Mouse (Mus musculus) liver, embryonic 16.5 days (tissue): ENCODE results near the gene Corin. TPM values are rescaled to one million over a fixed set of nuclear protein-coding genes. Genes with fewer than 3 reads are reported as not detected.

ENCODE experiments used
- ATAC-seq: fragments of 200-750 bp; cut with Nextera tagmentation; 2 replicates; pipeline ENCODE4 v1.8.0; 2017; ENCODE audit warnings: low read depth, mild to moderate bottlenecking, moderate number of reproducible peaks, moderate library complexity
- H3K27ac ChIP-seq: fragments of 300-500 bp; sonication (generic); 2 replicates; pipeline ENCODE4 v1.5.1; 2014; ENCODE audit warnings: mild to moderate bottlenecking, low read length
- H3K27me3 ChIP-seq: fragments of 300-500 bp; sonication (generic); 2 replicates; pipeline ENCODE4 v1.6.1; 2014; ENCODE audit warnings: low read depth, low read length, mixed read lengths; ENCODE audit not compliant: control insufficient read depth, insufficient read depth
- H3K36me3 ChIP-seq: fragments of 300-500 bp; sonication (generic); 2 replicates; pipeline ENCODE4 v1.6.1; 2014; ENCODE audit warnings: mild to moderate bottlenecking; ENCODE audit not compliant: control insufficient read depth, insufficient read depth
- H3K4me1 ChIP-seq: fragments of 300-500 bp; sonication (generic); 2 replicates; pipeline ENCODE4 v1.6.1; 2014; ENCODE audit warnings: low read depth, low read length, mixed read lengths; ENCODE audit not compliant: control insufficient read depth
- H3K4me2 ChIP-seq: fragments of 300-500 bp; sonication (generic); 2 replicates; pipeline ENCODE4 v1.6.1; 2014; ENCODE audit warnings: low read depth, low read length, mixed read lengths
- H3K4me3 ChIP-seq: fragments of 300-500 bp; sonication (generic); 2 replicates; pipeline ENCODE4 v1.5.1; 2014; ENCODE audit warnings: low read depth, mild to moderate bottlenecking, low read length
- H3K9ac ChIP-seq: fragments of 300-500 bp; sonication (generic); 2 replicates; pipeline ENCODE4 v1.6.1; 2014; ENCODE audit warnings: low read depth, low read length
- H3K9me3 ChIP-seq: fragments of 300-500 bp; sonication (generic); replicated peaks from 2 replicates; pipeline ENCODE4 v1.6.1; 2016; ENCODE audit warnings: low read length; ENCODE audit not compliant: control insufficient read depth
- WGBS: fragments of 180-500 bp; shearing (Covaris S2); extraction: QIAGEN DNeasy Blood & Tissue Kit; methylation state at CpG from one replicate; pipeline ENCODE4 v1.1.7; 2014; ENCODE audit not compliant: insufficient replicate concordance; 5-methylcytosine and 5-hydroxymethylcytosine counted together
- polyA plus RNA-seq: library from polyadenylated mRNA; unstranded; fragments of >200 nt; fragmentation: Nextera tagmentation; extraction: Ambion mirVana; gene quantifications from 2 replicates; pipeline ENCODE4 v1.2.1, GENCODE M21; 2015

Corin gene
- polyA plus RNA-seq, 1 experiment from 2014 or later = 0.19 TPM

- H3K9ac ChIP-seq = no peak overlapping the region
- no peak overlapping the region for H3K4me3 ChIP-seq
- H3K4me2 ChIP-seq = no peak overlapping the region
- H3K36me3 ChIP-seq = no peaks in the 10 kb centered on the region
- no peak for ATAC-seq
- no peaks in the 10 kb centered on the region for H3K27me3 ChIP-seq
- H3K27ac ChIP-seq = no peak overlapping the region
- no peaks in the 10 kb centered on the region for H3K9me3 ChIP-seq
- WGBS = 64% methylated on average over 3 of the region's 3 CpGs
- no peaks in the 10 kb centered on the region for H3K4me1 ChIP-seq
Observed at GRCm38 (mm10) chr5:72368004-72368403, 136.3 kb downstream of the Corin start.

GRCm38 (mm10) chr5:72365801-72366200 lies 138.5 kb downstream of the Corin start:
- Histone ChIP-seq H3K27me3 (no peaks in the 10 kb centered on the region), H3K4me1 (no peaks in the 10 kb centered on the region), H3K9me3 (no peaks in the 10 kb centered on the region), H3K27ac (no peak overlapping the region), H3K4me2 (no peak overlapping the region), H3K9ac (no peak overlapping the region), H3K36me3 (no peaks in the 10 kb centered on the region), H3K4me3 (no peak overlapping the region)
- ATAC-seq = no peak
- WGBS = 51% methylated on average over 4 of the region's 4 CpGs

GRCm38 (mm10) chr5:72363838-72364237 lies 140.4 kb downstream of the Corin start:
- H3K9ac ChIP-seq = no peak overlapping the region
- H3K4me1 ChIP-seq = no peaks in the 10 kb centered on the region
- ATAC-seq = no peak
- no peak overlapping the region for H3K27ac ChIP-seq
- no peak overlapping the region for H3K4me2 ChIP-seq
- WGBS = 46% methylated on average over 3 of the region's 3 CpGs
- H3K27me3 ChIP-seq = no peaks in the 10 kb centered on the region
- no peaks in the 10 kb centered on the region for H3K36me3 ChIP-seq
- H3K4me3 ChIP-seq = no peak overlapping the region
- H3K9me3 ChIP-seq = no peaks in the 10 kb centered on the region

- Histone ChIP-seq H3K27ac (no peak overlapping the region), H3K9ac (no peak overlapping the region), H3K4me2 (no peak overlapping the region), H3K36me3 (no peaks in the 10 kb centered on the region), H3K27me3 (no peaks in the 10 kb centered on the region), H3K9me3 (no peaks in the 10 kb centered on the region), H3K4me3 (no peak overlapping the region), H3K4me1 (no peaks in the 10 kb centered on the region)
- WGBS = 43% methylated on average over 4 of the region's 4 CpGs
- no peak for ATAC-seq
Observed at GRCm38 (mm10) chr5:72353746-72354145, 150.5 kb downstream of the Corin start.

- H3K9ac ChIP-seq = no peak overlapping the region
- WGBS = 32% methylated on average over 5 of the region's 5 CpGs
- no peaks in the 10 kb centered on the region for H3K4me1 ChIP-seq
- H3K4me2 ChIP-seq = no peak overlapping the region
- H3K36me3 ChIP-seq = no peaks in the 10 kb centered on the region
- no peaks in the 10 kb centered on the region for H3K9me3 ChIP-seq
- no peaks in the 10 kb centered on the region for H3K27me3 ChIP-seq
- H3K27ac ChIP-seq = no peak overlapping the region
- ATAC-seq = no peak
- no peak overlapping the region for H3K4me3 ChIP-seq
Observed at GRCm38 (mm10) chr5:72350081-72350758, 154.1 kb downstream of the Corin start.

- no peaks in the 10 kb centered on the region for H3K9me3 ChIP-seq
- H3K4me2 ChIP-seq = no peak overlapping the region
- WGBS = 21% methylated on average over 2 of the region's 2 CpGs
- H3K4me3 ChIP-seq = no peak overlapping the region
- H3K36me3 ChIP-seq = no peaks in the 10 kb centered on the region
- no peak overlapping the region for H3K9ac ChIP-seq
- H3K27ac ChIP-seq = no peak overlapping the region
- no peaks in the 10 kb centered on the region for H3K27me3 ChIP-seq
- H3K4me1 ChIP-seq = no peaks in the 10 kb centered on the region
- no peak for ATAC-seq
Observed at GRCm38 (mm10) chr5:72348591-72348990, 155.7 kb downstream of the Corin start.

- no peak overlapping the region for H3K9ac ChIP-seq
- 52% methylated on average over 5 of the region's 5 CpGs for WGBS
- no peak overlapping the region for H3K27ac ChIP-seq
- H3K4me2 ChIP-seq = no peak overlapping the region
- ATAC-seq = no peak
- no peaks in the 10 kb centered on the region for H3K36me3 ChIP-seq
- H3K4me1 ChIP-seq = no peaks in the 10 kb centered on the region
- H3K4me3 ChIP-seq = no peak overlapping the region
- H3K27me3 ChIP-seq = no peaks in the 10 kb centered on the region
- H3K9me3 ChIP-seq = no peaks in the 10 kb centered on the region
Observed at GRCm38 (mm10) chr5:72335873-72336272, 168.4 kb downstream of the Corin start.

GRCm38 (mm10) chr5:72332901-72333300 lies 171.4 kb downstream of the Corin start:
- H3K4me3 ChIP-seq = no peak overlapping the region
- ATAC-seq = no peak
- H3K27ac ChIP-seq = no peak overlapping the region
- no peaks in the 10 kb centered on the region for H3K9me3 ChIP-seq
- no peak overlapping the region for H3K9ac ChIP-seq
- 67% methylated on average over 10 of the region's 10 CpGs for WGBS
- H3K27me3 ChIP-seq = no peaks in the 10 kb centered on the region
- H3K36me3 ChIP-seq = no peaks in the 10 kb centered on the region
- no peaks in the 10 kb centered on the region for H3K4me1 ChIP-seq
- H3K4me2 ChIP-seq = no peak overlapping the region

- Histone ChIP-seq H3K4me1 (no peaks in the 10 kb centered on the region), H3K27ac (no peak overlapping the region), H3K27me3 (no peaks in the 10 kb centered on the region), H3K4me3 (no peak overlapping the region), H3K36me3 (no peaks in the 10 kb centered on the region), H3K9ac (no peak overlapping the region), H3K4me2 (no peak overlapping the region), H3K9me3 (no peaks in the 10 kb centered on the region)
- ATAC-seq = no peak
- 57% methylated on average over 2 of the region's 2 CpGs for WGBS
Observed at GRCm38 (mm10) chr5:72331217-72331616, 173.1 kb downstream of the Corin start.
